Mouse (Mus musculus) skeletal muscle tissue, postnatal 0 days (tissue): ENCODE results near the gene Gemin7. TPM values are rescaled to one million over a fixed set of nuclear protein-coding genes. Genes with fewer than 3 reads are reported as not detected.

Source experiments
- polyA plus RNA-seq: library from polyadenylated mRNA; unstranded; fragments of >200 nt; fragmentation: Nextera tagmentation; extraction: Ambion mirVana; gene quantifications from 2 replicates; pipeline ENCODE4 v1.2.1, GENCODE M21; 2015

The Gemin7 gene
- 95.5 and 105 TPM in 2 replicates for polyA plus RNA-seq

GRCm38 (mm10) chr7:19577141-19577852 is at the start of gene Gemin7, which contains the start of gene Zfp296:
TSS of gene Gemin7 (minus strand) at chr7:19577595.
TSS of gene Zfp296 (plus strand) at chr7:19577287.

DNA sequence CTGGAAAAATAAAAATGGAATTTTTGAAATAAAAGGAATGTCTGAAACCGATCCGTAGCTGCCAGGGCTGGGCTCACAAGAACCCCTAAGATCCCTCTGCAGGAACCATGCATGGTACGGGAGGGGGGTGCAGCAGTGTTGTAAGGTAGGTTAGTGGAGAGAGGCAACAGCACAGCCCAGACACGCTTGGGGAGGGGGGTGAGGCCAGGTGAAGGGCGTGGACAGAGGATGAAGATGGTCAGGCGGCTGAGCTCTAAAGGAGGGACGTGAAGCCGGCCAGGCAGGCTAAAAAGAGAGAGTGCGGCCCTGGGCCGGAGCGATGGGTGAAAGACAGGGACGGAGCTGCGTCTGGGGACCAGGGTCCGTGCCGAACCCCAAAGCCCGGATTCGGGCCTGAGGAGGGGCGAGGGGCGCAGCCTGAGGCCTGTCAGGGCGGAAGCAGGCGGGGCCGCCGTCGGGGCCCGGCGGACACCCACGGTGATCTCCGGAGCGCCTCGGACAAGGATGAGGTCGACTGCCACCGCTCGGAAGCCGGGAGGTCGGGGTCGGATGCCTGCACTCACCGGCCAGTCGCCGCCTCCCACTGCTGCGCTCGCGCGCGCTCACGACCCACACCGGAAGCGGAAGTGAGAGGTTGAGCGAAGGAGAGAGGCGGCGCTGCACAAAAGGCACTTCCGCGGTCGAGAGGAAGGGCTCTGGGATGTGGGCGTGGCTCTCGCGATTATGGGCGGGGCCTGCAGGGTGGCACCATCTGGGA is 26.6 kb upstream of the Gemin7 start, which contains the start of gene Clasrp:
TSS of gene Clasrp (minus strand) at position 638 of the 757 bp plus-strand sequence.

GRCm38 (mm10) chr7:19562643-19563410 is 14.6 kb downstream of the Gemin7 start, which contains the start of gene Ppp1r37:
TSS of gene Ppp1r37 (minus strand) at chr7:19563076.

DNA sequence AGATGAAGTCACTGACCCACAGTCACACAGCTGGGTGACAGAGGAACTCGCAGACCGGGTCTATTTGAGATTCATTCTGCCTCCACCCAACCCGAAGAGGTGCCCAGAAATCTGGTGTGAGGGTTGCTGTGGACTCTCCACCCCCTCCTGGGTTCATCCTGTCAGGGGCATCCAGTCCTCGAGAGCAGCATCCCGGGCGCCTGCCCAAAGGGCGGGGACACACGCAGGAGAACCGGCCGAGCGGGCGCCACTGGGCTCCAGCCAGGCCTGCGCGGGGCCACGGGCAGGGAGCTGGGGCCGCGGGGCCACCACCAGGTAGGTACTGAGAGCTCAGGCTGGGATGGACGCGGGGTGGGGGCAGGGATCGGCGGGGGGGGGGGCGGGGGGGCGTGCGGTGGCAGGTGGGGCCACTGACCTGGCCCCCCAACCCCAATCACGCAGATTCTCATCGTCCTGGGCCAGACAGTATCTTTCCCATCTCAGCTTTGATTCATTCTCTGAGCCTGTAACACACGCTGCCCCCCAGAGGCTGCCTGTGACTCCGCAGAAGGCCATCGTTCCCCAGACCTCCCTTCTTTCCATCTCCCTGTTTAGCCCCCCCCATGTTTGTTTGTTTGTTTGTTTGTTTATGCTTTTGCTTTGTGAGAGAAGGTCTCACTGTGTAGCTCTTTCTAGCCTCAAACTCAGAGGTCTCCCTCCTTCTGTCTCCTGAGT is 59.6 kb downstream of the Gemin7 start, which contains the start of gene Nkpd1:
TSS of gene Nkpd1 (plus strand) at position 187 of the 714 bp plus-strand sequence.

Other genes with a start within 250 kb of the Gemin7 start
- gene Ercc1, start 232.8 kb downstream of the Gemin7 start, polyA plus RNA-seq = 37.1 and 45.7 TPM in 2 replicates
- gene Cd3eap, start 218.1 kb downstream of the Gemin7 start, polyA plus RNA-seq = 13.9 TPM in 2 replicates
- gene Ppp1r13l, start 217.8 kb downstream of the Gemin7 start, polyA plus RNA-seq = 1.4 and 2.4 TPM in 2 replicates
- gene Ercc2, start 195.6 kb downstream of the Gemin7 start, polyA plus RNA-seq = 5.0 and 5.1 TPM in 2 replicates
- gene Klc3, start 173.5 kb downstream of the Gemin7 start, polyA plus RNA-seq = 0.12 and 1.7 TPM in 2 replicates
- gene Ckm, start 172.8 kb downstream of the Gemin7 start, polyA plus RNA-seq = 17,276 and 19,625 TPM in 2 replicates
- gene Mark4, start 118.8 kb downstream of the Gemin7 start, polyA plus RNA-seq = 3.4 and 4.4 TPM in 2 replicates
- 0.21 and 0.37 TPM in 2 replicates for gene Exoc3l2, start 114.3 kb downstream of the Gemin7 start, polyA plus RNA-seq
- 1.1 and 1.6 TPM in 2 replicates for gene Bloc1s3, start 69.2 kb downstream of the Gemin7 start, polyA plus RNA-seq
- gene Trappc6a, start 69.2 kb downstream of the Gemin7 start, polyA plus RNA-seq = 50.0 and 57.3 TPM in 2 replicates
- gene Nkpd1, start 59.8 kb downstream of the Gemin7 start, polyA plus RNA-seq = 0.74 TPM in 1 of 2 replicates, not detected in the other
- gene Ppp1r37, start 14.5 kb downstream of the Gemin7 start, polyA plus RNA-seq = 15.1 and 17.8 TPM in 2 replicates
- gene Zfp296, start 308 bp downstream of the Gemin7 start, polyA plus RNA-seq = 0.13 and 0.15 TPM in 2 replicates
- gene Clasrp, start 26.9 kb upstream of the Gemin7 start, polyA plus RNA-seq = 18.3 and 20.7 TPM in 2 replicates
- gene Relb, start 51.8 kb upstream of the Gemin7 start, polyA plus RNA-seq = 8.1 and 9.4 TPM in 2 replicates
- gene Clptm1, start 87.4 kb upstream of the Gemin7 start, polyA plus RNA-seq = 46.1 and 53.3 TPM in 2 replicates
- 2.7 and 2.9 TPM in 2 replicates for gene Apoc2, start 100.3 kb upstream of the Gemin7 start, polyA plus RNA-seq
- gene Gm44805, start 103.8 kb upstream of the Gemin7 start, polyA plus RNA-seq = 2.2 TPM in 1 of 2 replicates, not detected in the other
- gene Apoc4, start 103.9 kb upstream of the Gemin7 start, polyA plus RNA-seq = 3.4 and 21.2 TPM in 2 replicates
- gene Apoc1, start 115.1 kb upstream of the Gemin7 start, polyA plus RNA-seq = 12.4 and 217 TPM in 2 replicates
- gene Apoe, start 121.6 kb upstream of the Gemin7 start, polyA plus RNA-seq = 342 and 1,192 TPM in 2 replicates
- gene Tomm40, start 137.8 kb upstream of the Gemin7 start, polyA plus RNA-seq = 72.8 and 86.6 TPM in 2 replicates
- gene Nectin2, start 172.9 kb upstream of the Gemin7 start, polyA plus RNA-seq = 21.2 and 24.3 TPM in 2 replicates
- 117 and 123 TPM in 2 replicates for gene Bcam, start 193.4 kb upstream of the Gemin7 start, polyA plus RNA-seq
- 1.1 and 1.2 TPM in 2 replicates for gene Cblc, start 219.2 kb upstream of the Gemin7 start, polyA plus RNA-seq
- gene Bcl3, start 245.2 kb upstream of the Gemin7 start, polyA plus RNA-seq = 2.5 and 2.8 TPM in 2 replicates